Mouse (Mus musculus): ENCODE results near the gene Eif5a.

The Eif5a gene

GRCm38 (mm10) chr11:69901406-69901846, 20.3 kb downstream of the Eif5a start:
- DNase-seq, result peak; percentile 98

GRCm38 (mm10) chr11:69900471-69901405, 21.0 kb downstream of the Eif5a start, which contains the start of the genes 2810408A11Rik and Neurl4:
Gene 2810408A11Rik, minus strand, starts transcription at chr11:69900987.
Gene Neurl4, plus strand, starts transcription at chr11:69901072.
- peak; percentile 93 for DNase-seq

GRCm38 (mm10) chr11:69899870-69900269, 21.9 kb downstream of the Eif5a start:
- DNase-seq, result no peak

- DNase-seq, result no peak
These were observed 26.5 kb downstream of the Eif5a start, which contains the start of gene Acap1 for GRCm38 (mm10) chr11:69895291-69895690. Gene Acap1, minus strand, starts transcription at chr11:69895539.

- no peak for DNase-seq
These were observed 27.1 kb downstream of the Eif5a start for GRCm38 (mm10) chr11:69894671-69895070.

GRCm38 (mm10) chr11:69891482-69891881, 30.3 kb downstream of the Eif5a start:
- DNase-seq, result peak; percentile 32

GRCm38 (mm10) chr11:69886907-69887635, 34.7 kb downstream of the Eif5a start:
- no peak for DNase-seq

- no peak for DNase-seq
These were observed 37.1 kb downstream of the Eif5a start for GRCm38 (mm10) chr11:69884663-69885062.

- no peak for DNase-seq
These were observed 37.5 kb downstream of the Eif5a start for GRCm38 (mm10) chr11:69884240-69884639.

- no peak for DNase-seq
These were observed 38.1 kb downstream of the Eif5a start for GRCm38 (mm10) chr11:69883527-69884151.

- DNase-seq, result no peak
These were observed 38.7 kb downstream of the Eif5a start for GRCm38 (mm10) chr11:69883066-69883465.

- DNase-seq, result no peak
These were observed 39.7 kb downstream of the Eif5a start for GRCm38 (mm10) chr11:69881787-69882670.

GRCm38 (mm10) chr11:69880853-69881603, 40.7 kb downstream of the Eif5a start, which contains the start of gene Kctd11:
Gene Kctd11, minus strand, starts transcription at chr11:69881406.
- peak; percentile 69 for DNase-seq

- no peak for DNase-seq
These were observed 41.3 kb downstream of the Eif5a start for GRCm38 (mm10) chr11:69880506-69880852.

GRCm38 (mm10) chr11:69879711-69880110, 42.0 kb downstream of the Eif5a start:
- no peak for DNase-seq

GRCm38 (mm10) chr11:69878952-69879351, 42.8 kb downstream of the Eif5a start:
- DNase-seq, result no peak

GRCm38 (mm10) chr11:69878399-69878798, 43.4 kb downstream of the Eif5a start:
- DNase-seq, result no peak

GRCm38 (mm10) chr11:69877878-69878277, 43.9 kb downstream of the Eif5a start, which contains the start of gene Tmem95:
Gene Tmem95, minus strand, starts transcription at chr11:69878018.
- no peak for DNase-seq

GRCm38 (mm10) chr11:69876867-69877266, 44.9 kb downstream of the Eif5a start:
- DNase-seq, result peak; percentile 69

GRCm38 (mm10) chr11:69876186-69876585, 45.6 kb downstream of the Eif5a start:
- no peak for DNase-seq

GRCm38 (mm10) chr11:69872451-69872850, 49.3 kb downstream of the Eif5a start:
- no peak for DNase-seq
